Mouse (Mus musculus) erythroblast, embryonic 14.5 days (primary cell): ENCODE data around the gene Slc23a2.

Experiments
- GATA1 ChIP-seq: IDR thresholded peaks from 2 replicates; pipeline ENCODE4 v1.6.1; 2012; ENCODE audit warnings: low read length, inconsistent platforms, mixed read lengths
- TAL1 ChIP-seq: IDR thresholded peaks from 3 replicates; pipeline ENCODE4 v1.6.1; 2012; ENCODE audit warnings: low read length, inconsistent platforms, mixed read lengths

GRCm38 (mm10) chr2:132151592-132151991, 6.7 kb upstream of the Slc23a2 start:
- TF ChIP-seq TAL1 (no peak), GATA1 (no peak)
